Mouse (Mus musculus) urinary bladder, adult 2 months (tissue): ENCODE data around the gene Alcam. TPM values are rescaled to one million over a fixed set of nuclear protein-coding genes. Genes with fewer than 3 reads are reported as not detected.

ENCODE experiments used
- DNase-seq: peaks from one replicate; pipeline ENCODE4 v3.0.0; 2022; ENCODE audit warnings: low spot score
- polyA plus RNA-seq: library from polyadenylated mRNA; depleted of rRNA; stranded (reverse); fragments of >200 nt; gene quantifications from 2 replicates; pipeline ENCODE4 v1.2.3, GENCODE M21; 2012; rRNA removed

Gene Alcam
- polyA plus RNA-seq: 27.5 and 33.6 TPM in 2 replicates

- DNase-seq: no peak
These were observed at the start of gene Alcam for GRCm38 (mm10) chr16:52453971-52454514. Gene Alcam, minus strand, starts transcription at chr16:52454074.

GRCm38 (mm10) chr16:52498757-52499335 is 45.0 kb upstream of the Alcam start:
- no peak for DNase-seq

GRCm38 (mm10) chr16:52490542-52490941 is 36.7 kb upstream of the Alcam start:
- DNase-seq: no peak

GRCm38 (mm10) chr16:52474235-52474634 is 20.4 kb upstream of the Alcam start:
- DNase-seq: no peak

GRCm38 (mm10) chr16:52473089-52473488 is 19.2 kb upstream of the Alcam start:
- no peak for DNase-seq

GRCm38 (mm10) chr16:52472635-52473034 is 18.8 kb upstream of the Alcam start:
- no peak for DNase-seq

- DNase-seq: no peak
These were observed 18.2 kb upstream of the Alcam start for GRCm38 (mm10) chr16:52472059-52472458.

- DNase-seq: no peak
These were observed 17.0 kb upstream of the Alcam start for GRCm38 (mm10) chr16:52470881-52471280.

GRCm38 (mm10) chr16:52470226-52470625 is 16.4 kb upstream of the Alcam start:
- DNase-seq: no peak

- DNase-seq: no peak
These were observed 14.6 kb upstream of the Alcam start for GRCm38 (mm10) chr16:52468426-52468825.

- no peak for DNase-seq
These were observed 12.9 kb upstream of the Alcam start for GRCm38 (mm10) chr16:52466770-52467169.

- DNase-seq: no peak
These were observed 10.7 kb upstream of the Alcam start for GRCm38 (mm10) chr16:52464597-52464996.

- DNase-seq: peak; percentile 92
These were observed 785 bp downstream of the Alcam start for GRCm38 (mm10) chr16:52452862-52453715.

GRCm38 (mm10) chr16:52452477-52452831 is 1.4 kb downstream of the Alcam start:
- DNase-seq: peak; percentile 42

GRCm38 (mm10) chr16:52451786-52452476 is 1.9 kb downstream of the Alcam start:
- DNase-seq: no peak

- DNase-seq: no peak
These were observed 2.6 kb downstream of the Alcam start for GRCm38 (mm10) chr16:52451101-52451785.

GRCm38 (mm10) chr16:52450245-52451100 is 3.4 kb downstream of the Alcam start:
- DNase-seq: peak; percentile 51

- DNase-seq: no peak
These were observed 4.0 kb downstream of the Alcam start for GRCm38 (mm10) chr16:52449889-52450244.

GRCm38 (mm10) chr16:52445984-52446383 is 7.9 kb downstream of the Alcam start:
- no peak for DNase-seq

- no peak for DNase-seq
These were observed 10.0 kb downstream of the Alcam start for GRCm38 (mm10) chr16:52443635-52444505.
